Mouse (Mus musculus) kidney, postnatal 25 days (tissue): Measurements from ENCODE around the gene Morc1.
A peak's percentile ranks its signal among the peaks of the same experiment; 100 is the strongest.

Experiments
- DNase-seq, 2 experiments: peaks; one replicate each; pipeline ENCODE4 v3.0.0; 2021; ENCODE audit warnings: mixed read lengths in 2 of 2

Morc1 gene

DNA sequence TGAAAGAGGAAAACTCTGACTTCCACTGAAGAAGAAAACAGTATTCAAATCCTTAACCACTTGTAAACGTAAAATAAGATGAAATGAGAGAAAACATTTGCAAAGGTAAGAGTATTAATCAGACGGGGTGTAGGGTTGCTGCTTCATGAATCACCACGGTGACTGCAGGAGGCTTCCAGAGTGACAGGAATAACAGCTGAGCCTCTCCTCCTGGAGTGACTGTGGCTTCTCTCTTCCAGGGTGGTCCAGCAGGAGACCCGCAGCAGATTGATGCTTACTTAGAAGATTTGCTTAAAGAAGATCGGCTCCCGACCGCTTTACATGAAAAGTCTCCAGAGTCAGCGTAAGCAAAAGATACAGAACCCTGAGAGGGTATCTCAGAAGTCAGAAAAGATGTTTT is 199.4 kb downstream of the Morc1 start:
- no peak for DNase-seq

- DNase-seq: no peak
These were observed 201.3 kb downstream of the Morc1 start for GRCm38 (mm10) chr16:48632351-48632750.

DNA sequence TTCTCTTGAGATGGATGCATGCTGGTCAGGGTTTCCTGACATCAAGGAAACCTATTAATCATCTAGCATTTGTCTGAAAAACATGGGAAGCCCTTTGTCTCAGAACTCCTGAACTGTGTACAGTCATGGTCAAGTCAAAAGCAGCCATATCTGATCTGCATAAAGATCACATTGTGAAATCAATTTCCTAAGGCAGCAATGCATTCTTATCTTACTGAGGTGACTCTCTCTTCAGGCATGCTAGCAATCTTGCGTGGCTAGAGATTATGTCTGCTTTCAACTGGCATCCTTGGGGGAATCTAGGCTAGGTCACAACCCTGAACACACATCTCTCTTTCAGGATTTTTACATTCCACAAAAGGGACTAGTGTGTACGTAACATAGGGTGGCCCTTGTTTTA is 215.2 kb downstream of the Morc1 start:
- no peak for DNase-seq

DNA sequence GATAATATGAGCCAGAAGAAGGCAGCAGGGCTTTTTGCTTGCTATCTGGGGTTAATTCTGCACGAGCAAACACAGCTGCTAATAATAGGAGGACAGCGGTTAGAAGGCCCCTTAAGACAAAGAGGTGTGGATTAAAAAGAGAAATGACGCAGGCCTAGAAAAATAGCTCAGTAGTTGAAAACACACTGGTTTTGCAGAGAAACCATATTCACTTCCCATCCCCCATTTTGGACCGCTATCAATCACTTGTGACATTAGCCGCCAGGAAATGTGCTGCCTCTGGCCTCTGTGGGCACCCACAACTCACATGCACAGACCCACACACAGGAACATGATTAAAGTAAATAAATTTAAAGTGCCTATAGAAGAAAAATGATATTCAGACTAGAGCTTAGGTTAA is 240.7 kb downstream of the Morc1 start:
- no peak for DNase-seq

DNA sequence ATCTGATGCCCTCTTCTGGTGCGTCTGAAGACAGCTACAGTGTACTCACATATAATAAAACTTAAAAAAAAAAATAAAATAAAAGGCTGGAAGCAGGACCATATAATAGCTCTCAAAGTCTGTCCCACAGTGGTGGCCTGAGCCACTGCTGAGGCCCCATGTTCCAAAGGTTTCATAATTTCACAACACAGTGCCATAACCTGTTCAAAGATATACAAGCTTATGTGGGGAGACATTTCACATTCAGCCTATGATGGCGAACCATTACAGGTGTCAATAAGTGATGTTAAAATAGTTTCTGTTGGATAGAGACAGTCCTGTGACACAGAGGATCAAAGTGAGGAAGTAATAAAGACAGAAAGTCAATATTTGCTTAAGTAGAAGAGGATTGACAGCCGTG is 241.6 kb downstream of the Morc1 start:
- DNase-seq: no peak

GRCm38 (mm10) chr16:48675607-48676006 is 244.6 kb downstream of the Morc1 start:
- DNase-seq: peak; percentile 66 to 76

GRCm38 (mm10) chr16:48676205-48676604 is 245.2 kb downstream of the Morc1 start:
- DNase-seq: no peak

DNA sequence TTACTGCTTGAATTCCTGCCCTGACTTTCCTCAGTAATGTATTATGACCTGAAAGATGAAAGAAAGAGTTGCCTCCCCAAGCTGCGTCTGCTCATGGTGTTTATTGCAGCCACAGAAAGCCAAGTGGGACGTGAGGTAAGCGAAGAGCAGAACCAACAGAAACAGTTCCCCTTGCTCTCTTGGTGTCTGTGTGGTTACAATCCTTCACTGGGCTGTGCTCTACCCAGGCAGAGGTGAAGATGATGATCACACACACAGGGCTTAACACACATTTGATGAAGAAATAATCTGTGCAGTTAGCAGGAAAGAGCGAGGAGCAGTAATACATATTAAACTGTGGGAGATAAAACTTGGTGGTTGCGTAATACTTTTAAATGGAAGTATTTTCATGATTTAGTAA is 246.3 kb downstream of the Morc1 start:
- DNase-seq: no peak

- DNase-seq: no peak
These were observed 247.0 kb downstream of the Morc1 start for GRCm38 (mm10) chr16:48678029-48678428.
